Mouse (Mus musculus) CH12.LX (cell line): ENCODE results near the gene Pcsk6. TPM values are rescaled to one million over a fixed set of nuclear protein-coding genes. Genes with fewer than 3 reads are reported as not detected.

ENCODE experiments used
- DNase-seq: peaks from one replicate; pipeline ENCODE4 v3.0.0-alpha.2; 2013; ENCODE audit errors: extremely low read depth
- H3K27ac ChIP-seq: 2 replicates; pipeline ENCODE4 v1.5.1; 2012; ENCODE audit warnings: low read depth, mild to moderate bottlenecking, control low read depth, moderate library complexity; ENCODE audit not compliant: insufficient read depth
- H3K27me3 ChIP-seq: replicated peaks from 2 replicates; pipeline ENCODE3; 2012; ENCODE audit warnings: inconsistent platforms
- H3K36me3 ChIP-seq, 2 experiments: replicated peaks in 1 of 2; 2 replicates each; pipeline versions ENCODE3 to v1.6.1; 2012; ENCODE audit warnings: inconsistent platforms in 1 of 2, low read length in 1 of 2, mild to moderate bottlenecking in 1 of 2, mixed read lengths in 1 of 2, moderate library complexity in 1 of 2; ENCODE audit not compliant: control insufficient read depth in 1 of 2, insufficient read depth in 1 of 2
- H3K4me1 ChIP-seq, 2 experiments: 2 replicates each; pipeline ENCODE4 v1.6.1; 2012; ENCODE audit warnings: inconsistent platforms in 1 of 2, moderate library complexity in 1 of 2; ENCODE audit not compliant: insufficient read depth in 2 of 2, control insufficient read depth in 1 of 2
- H3K4me2 ChIP-seq: 2 replicates; pipeline ENCODE4 v1.6.1; 2012; ENCODE audit warnings: low read depth, mild to moderate bottlenecking, control low read depth; ENCODE audit not compliant: poor library complexity, insufficient read depth, severe bottlenecking
- H3K4me3 ChIP-seq, 3 experiments: fragments of 150-350 bp in 1 of 3; sonication (generic) in 1 of 3; replicated peaks in 1 of 3; 2 replicates each; pipeline versions ENCODE3 to v1.5.1; 2011 to 2012; ENCODE audit warnings: low read depth in 2 of 3, low read length in 2 of 3, mild to moderate bottlenecking in 2 of 3, moderate library complexity in 2 of 3, control low read depth in 1 of 3, improper control_type of control experiment in 1 of 3, inconsistent platforms in 1 of 3, mixed read lengths in 1 of 3; ENCODE audit not compliant: poor library complexity in 1 of 3
- H3K79me2 ChIP-seq: replicated peaks from 2 replicates; pipeline ENCODE4 v1.6.1; 2012; ENCODE audit warnings: mild to moderate bottlenecking, moderate library complexity; ENCODE audit not compliant: control insufficient read depth, poor library complexity, insufficient read depth, severe bottlenecking; ENCODE audit errors: extremely low read depth
- H3K9ac ChIP-seq: 2 replicates; pipeline ENCODE4 v1.6.1; 2012; ENCODE audit warnings: low read depth, mild to moderate bottlenecking, control low read depth, moderate library complexity; ENCODE audit not compliant: insufficient read depth
- H3K9me3 ChIP-seq: replicated peaks from 2 replicates; pipeline ENCODE3; 2012; ENCODE audit warnings: low read length, inconsistent platforms, mixed read lengths
- BHLHE40 ChIP-seq: IDR thresholded peaks from 2 replicates; pipeline ENCODE4 v1.6.1; 2011; ENCODE audit warnings: mild to moderate bottlenecking, low read depth, low read length, improper control_type of control experiment
- CHD1 ChIP-seq: IDR thresholded peaks from 2 replicates; pipeline ENCODE4 v1.6.1; 2012; ENCODE audit warnings: low read depth, low read length, improper control_type of control experiment, inconsistent platforms
- CHD2 ChIP-seq: IDR thresholded peaks from 2 replicates; pipeline ENCODE4 v1.6.1; 2011; ENCODE audit warnings: low read length, improper control_type of control experiment
- CTCF ChIP-seq, 2 experiments: IDR thresholded peaks in 1 of 2; conservative IDR thresholded peaks in 1 of 2; 2 replicates each; pipeline ENCODE4 v1.5.1; 2011 to 2012; ENCODE audit warnings: low read depth in 2 of 2, low read length in 2 of 2, improper control_type of control experiment in 1 of 2, inconsistent platforms in 1 of 2, mild to moderate bottlenecking in 1 of 2, moderate library complexity in 1 of 2
- E2F4 ChIP-seq: IDR thresholded peaks from 2 replicates; pipeline ENCODE4 v1.6.1; 2011; ENCODE audit warnings: low read depth, low read length, improper control_type of control experiment; ENCODE audit not compliant: insufficient replicate concordance
- ELF1 ChIP-seq: IDR thresholded peaks from 2 replicates; pipeline ENCODE4 v1.6.1; 2014; ENCODE audit warnings: low read depth, mild to moderate bottlenecking, inconsistent platforms, low read length, improper control_type of control experiment
- IRF4 ChIP-seq: IDR thresholded peaks from 2 replicates; pipeline ENCODE4 v1.6.1; 2014; ENCODE audit warnings: low read depth, mild to moderate bottlenecking, inconsistent platforms, low read length, improper control_type of control experiment
- JUND ChIP-seq: conservative IDR thresholded peaks from 2 replicates; pipeline ENCODE4 v1.6.1; 2011; ENCODE audit warnings: low read depth, low read length, improper control_type of control experiment
- MAFK ChIP-seq: IDR thresholded peaks from 2 replicates; pipeline ENCODE4 v1.6.1; 2011; ENCODE audit warnings: low read length, improper control_type of control experiment; ENCODE audit not compliant: insufficient replicate concordance
- MEF2A ChIP-seq: IDR thresholded peaks from 2 replicates; pipeline ENCODE4 v1.6.1; 2014; ENCODE audit warnings: low read depth, mild to moderate bottlenecking, inconsistent platforms, low read length, improper control_type of control experiment, borderline replicate concordance
- MXI1 ChIP-seq: IDR thresholded peaks from 2 replicates; pipeline ENCODE4 v1.6.1; 2011; ENCODE audit warnings: mild to moderate bottlenecking, low read depth, low read length, improper control_type of control experiment
- MYC ChIP-seq: IDR thresholded peaks from 2 replicates; pipeline ENCODE4 v1.6.1; 2011; ENCODE audit warnings: low read depth, mild to moderate bottlenecking, improper control_type of control experiment, low read length
- NELFE ChIP-seq: IDR thresholded peaks from 2 replicates; pipeline ENCODE4 v1.6.1; 2011; ENCODE audit warnings: low read depth, low read length, improper control_type of control experiment
- NRF1 ChIP-seq: IDR thresholded peaks from 2 replicates; pipeline ENCODE4 v1.6.1; 2014; ENCODE audit warnings: low read depth, mild to moderate bottlenecking, inconsistent platforms, low read length, improper control_type of control experiment, moderate library complexity
- PAX5 ChIP-seq: IDR thresholded peaks from 2 replicates; pipeline ENCODE4 v1.6.1; 2012; ENCODE audit warnings: low read length, inconsistent platforms, mixed read lengths
- POLR2A ChIP-seq: IDR thresholded peaks from 2 replicates; pipeline ENCODE4 v1.6.1; 2011; ENCODE audit warnings: low read depth, mild to moderate bottlenecking, improper control_type of control experiment, low read length
- POLR2AphosphoS2 ChIP-seq: IDR thresholded peaks from 2 replicates; pipeline ENCODE4 v1.6.1; 2011; ENCODE audit warnings: low read depth, low read length, improper control_type of control experiment
- SMC3 ChIP-seq: IDR thresholded peaks from 2 replicates; pipeline ENCODE4 v1.6.1; 2011; ENCODE audit warnings: low read depth, low read length, improper control_type of control experiment
- TBP ChIP-seq: conservative IDR thresholded peaks from 2 replicates; pipeline ENCODE4 v1.6.1; 2011; ENCODE audit warnings: low read depth, low read length, improper control_type of control experiment
- TCF12 ChIP-seq: IDR thresholded peaks from 2 replicates; pipeline ENCODE4 v1.6.1; 2014; ENCODE audit warnings: low read depth, mild to moderate bottlenecking, inconsistent platforms, low read length, improper control_type of control experiment
- USF1 ChIP-seq: IDR thresholded peaks from 2 replicates; pipeline ENCODE4 v1.6.1; 2014; ENCODE audit warnings: low read depth, mild to moderate bottlenecking, inconsistent platforms, low read length, improper control_type of control experiment
- ZKSCAN1 ChIP-seq: IDR thresholded peaks from 2 replicates; pipeline ENCODE4 v1.6.1; 2012; ENCODE audit warnings: low read depth, inconsistent platforms, low read length, improper control_type of control experiment, borderline replicate concordance
- ZMIZ1 ChIP-seq: IDR thresholded peaks from 2 replicates; pipeline ENCODE4 v1.6.1; 2012; ENCODE audit warnings: low read depth, mild to moderate bottlenecking, inconsistent platforms, low read length, improper control_type of control experiment
- ZNF384 ChIP-seq: IDR thresholded peaks from 2 replicates; pipeline ENCODE4 v1.6.1; 2012; ENCODE audit warnings: low read depth, low read length, improper control_type of control experiment, inconsistent platforms
- dilution Hi-C: fragments of 300-500 bp; cut with MboI; formaldehyde crosslinking; loops from 2 replicates; pipeline ENCODE4 v1.14.3; 2020; ENCODE audit warnings: low sequenced_read_pairs; ENCODE audit not compliant: extremely low pct_unique_long_range_greater_than_20kb, extremely low pct_ligation_motif_present
- in situ Hi-C: fragments of 300-500 bp; cut with MboI; formaldehyde crosslinking; loops from 3 replicates; pipeline ENCODE4 v1.14.3; 2019; ENCODE audit warnings: low sequenced_read_pairs, low pct_ligation_motif_present, low pct_unique_long_range_greater_than_20kb, mixed read lengths
- polyA plus RNA-seq: library from polyadenylated mRNA; unstranded; fragments of >175 nt; gene quantifications from 2 replicates; pipeline ENCODE4 v1.2.1, GENCODE M21; 2012; ENCODE audit warnings: low read depth; ENCODE audit not compliant: insufficient read length
- total RNA-seq, 2 experiments: library from RNA; depleted of rRNA; stranded (reverse); fragments of 300-350 nt in 1 of 2; fragments of >200 nt in 1 of 2; gene quantifications; 2 replicates each; pipeline ENCODE4 v1.2.3; 2012 to 2014

Gene Pcsk6
- total and polyA plus RNA-seq, 3 experiments = not detected

GRCm38 (mm10) chr7:65822506-65823119, 38.9 kb upstream of the Pcsk6 start:
- no peak for DNase-seq
- Histone ChIP-seq H3K27me3 (peaks cover 11% of the 10 kb centered on the region), H3K4me3 (no peak overlapping the region), H3K9ac (no peak overlapping the region), H3K4me1 (no peaks in the 10 kb centered on the region), H3K27ac (no peak overlapping the region), H3K4me2 (no peak overlapping the region), H3K9me3 (no peaks in the 10 kb centered on the region), H3K36me3 (no peaks in the 10 kb centered on the region), H3K79me2 (no peaks in the 10 kb centered on the region)
- TF ChIP-seq TCF12 (no peak), ZKSCAN1 (no peak), POLR2AphosphoS2 (no peak), ELF1 (no peak), E2F4 (no peak), MXI1 (no peak), USF1 (no peak), IRF4 (no peak), BHLHE40 (no peak), ZNF384 (no peak), MYC (no peak)
- in situ Hi-C loops (no loop called here), dilution Hi-C loops (no loop called here)

GRCm38 (mm10) chr7:65839756-65840155, 21.8 kb upstream of the Pcsk6 start:
- Histone ChIP-seq H3K4me3 (no peak overlapping the region), H3K27me3 (peaks cover 31% of the 10 kb centered on the region), H3K4me1 (no peaks in the 10 kb centered on the region), H3K27ac (no peak overlapping the region), H3K36me3 (no peaks in the 10 kb centered on the region), H3K79me2 (no peaks in the 10 kb centered on the region), H3K9ac (no peak overlapping the region), H3K9me3 (peaks cover 13% of the 10 kb centered on the region), H3K4me2 (no peak overlapping the region)
- DNase-seq = no peak
- dilution Hi-C loops (no loop called here), in situ Hi-C loops (no loop called here)
- TF ChIP-seq TBP = no peak
- TF ChIP-seq CHD1 = no peak
- no peak for TF ChIP-seq ELF1
- no peak for TF ChIP-seq MAFK
- no peak for TF ChIP-seq MXI1
- TF ChIP-seq CTCF (conservative IDR thresholded peaks at IDR 0.05 in 1 of 2, IDR thresholded peaks at IDR 0.05 in 1 of 2; ENCODE audit: low read depth in 2 of 2, low read length in 2 of 2) = no peak
- TF ChIP-seq CHD2 = no peak
- no peak for TF ChIP-seq MEF2A
- TF ChIP-seq ZNF384 = no peak
- TF ChIP-seq ZMIZ1 = no peak
- TF ChIP-seq POLR2A = no peak
- TF ChIP-seq MYC = no peak
- no peak for TF ChIP-seq JUND
- TF ChIP-seq NRF1 = no peak
- TF ChIP-seq SMC3 = no peak
- TF ChIP-seq PAX5 = no peak
- TF ChIP-seq NELFE = no peak
- TF ChIP-seq ZKSCAN1 = no peak
- TF ChIP-seq TCF12 = no peak
